Mouse (Mus musculus) splenic B cell, adult 2 months (primary cell): Measurements from ENCODE around the gene Snrpd3.
"Not testable (repeated sequence)": the region's sequence is repeated elsewhere in the genome, so short reads cannot be mapped to it uniquely, and the experiment has no call there.

Experiments used
- DNase-seq: peaks from one replicate; pipeline ENCODE4 v3.0.0-alpha.2; 2011; ENCODE audit warnings: low read depth, low spot score
- H3K27me3 ChIP-seq: 2 replicates; pipeline ENCODE4 v1.6.1; 2012; ENCODE audit warnings: mild to moderate bottlenecking, low read length, moderate library complexity, mixed read lengths; ENCODE audit not compliant: control insufficient read depth, poor library complexity, insufficient read depth, severe bottlenecking
- H3K36me3 ChIP-seq: 2 replicates; pipeline ENCODE4 v1.6.1; 2012; ENCODE audit warnings: mild to moderate bottlenecking, low read length, moderate library complexity, mixed read lengths; ENCODE audit not compliant: control insufficient read depth, poor library complexity, insufficient read depth, severe bottlenecking

Snrpd3 gene

DNA sequence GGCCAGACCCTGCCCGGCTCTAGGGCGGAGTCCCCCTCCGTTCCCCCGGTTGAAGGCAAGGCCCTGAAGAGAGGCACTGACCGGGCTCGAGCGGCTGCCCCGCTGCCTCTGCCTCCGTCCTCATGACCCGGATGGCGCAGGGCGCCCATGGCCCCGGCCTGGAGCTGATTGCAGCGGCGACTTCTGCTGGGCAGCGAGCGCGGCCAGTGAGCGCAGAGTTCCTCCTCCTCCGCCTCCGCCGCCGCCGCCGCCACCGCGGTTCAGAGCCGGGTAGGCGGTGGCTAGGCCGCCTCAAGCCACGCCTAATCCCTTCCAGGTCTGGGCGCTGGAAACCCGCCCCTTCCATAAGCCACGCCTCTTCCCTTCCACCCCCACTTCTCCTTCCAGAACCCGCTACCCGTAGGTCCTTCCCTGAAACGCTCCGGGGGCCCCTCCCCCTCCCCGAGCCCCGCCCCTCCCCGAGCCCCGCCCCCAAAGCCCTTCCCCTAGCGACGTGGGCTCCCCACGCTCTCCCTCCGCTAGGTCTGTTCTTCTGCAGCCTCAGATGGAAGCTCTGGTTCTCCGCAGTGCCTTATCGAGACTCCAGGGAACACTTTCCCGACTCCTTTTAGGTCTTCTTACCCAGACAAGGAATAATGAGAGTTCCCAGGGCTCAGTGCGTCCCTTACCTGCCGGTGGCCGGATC lies at the start of gene Snrpd3:
Gene Snrpd3, plus strand, starts transcription at position 479 of the 685 bp plus-strand sequence.
- DNase-seq: peak; percentile 99
- Histone ChIP-seq H3K36me3 (peaks cover 2% of the 10 kb centered on the region; the same call in 1 of the 2 replicates), H3K27me3 (no peaks in the 10 kb centered on the region)

DNA sequence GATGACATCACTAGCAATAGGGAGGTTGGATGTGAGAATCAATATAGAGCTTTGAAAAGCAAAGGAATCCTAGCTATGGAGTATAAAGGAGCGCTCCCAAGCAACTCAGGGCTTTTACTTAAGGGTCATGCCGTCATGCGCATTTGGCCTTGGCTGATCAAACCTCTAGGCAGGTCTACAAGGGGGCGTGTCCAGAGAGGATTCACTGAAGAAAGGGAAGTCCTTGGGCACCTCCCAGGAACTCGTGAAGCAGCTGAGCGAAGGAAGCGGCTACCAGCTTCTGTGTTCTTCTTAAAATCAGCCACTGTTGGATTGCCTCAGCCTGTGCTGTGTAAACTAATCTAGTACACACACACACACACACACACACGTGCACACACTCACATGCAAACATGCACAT lies 43.9 kb upstream of the Snrpd3 start:
- Histone ChIP-seq H3K36me3 (no peaks in the 10 kb centered on the region), H3K27me3 (no peaks in the 10 kb centered on the region)
- DNase-seq: peak; percentile 80

DNA sequence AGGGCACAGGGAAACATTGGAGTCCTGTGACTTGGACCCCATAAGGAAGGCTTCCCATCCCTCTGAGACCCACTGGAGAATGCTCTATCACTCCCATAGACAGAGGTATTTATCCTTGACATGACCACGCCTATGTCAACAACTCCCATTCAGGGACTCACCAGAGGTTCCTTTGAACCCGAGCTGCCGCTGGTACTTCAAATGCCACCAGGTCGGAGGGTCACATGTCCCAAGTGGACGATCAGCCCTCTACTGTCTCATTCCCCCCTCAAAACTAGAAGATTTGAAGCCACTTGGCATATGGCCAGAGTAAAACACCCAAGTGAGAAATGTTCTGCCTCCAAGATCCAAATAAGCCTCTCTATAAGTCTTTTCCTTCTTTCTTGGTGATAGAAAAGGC lies 42.8 kb upstream of the Snrpd3 start:
- H3K36me3 ChIP-seq: no peaks in the 10 kb centered on the region
- H3K27me3 ChIP-seq: no peaks in the 10 kb centered on the region

DNA sequence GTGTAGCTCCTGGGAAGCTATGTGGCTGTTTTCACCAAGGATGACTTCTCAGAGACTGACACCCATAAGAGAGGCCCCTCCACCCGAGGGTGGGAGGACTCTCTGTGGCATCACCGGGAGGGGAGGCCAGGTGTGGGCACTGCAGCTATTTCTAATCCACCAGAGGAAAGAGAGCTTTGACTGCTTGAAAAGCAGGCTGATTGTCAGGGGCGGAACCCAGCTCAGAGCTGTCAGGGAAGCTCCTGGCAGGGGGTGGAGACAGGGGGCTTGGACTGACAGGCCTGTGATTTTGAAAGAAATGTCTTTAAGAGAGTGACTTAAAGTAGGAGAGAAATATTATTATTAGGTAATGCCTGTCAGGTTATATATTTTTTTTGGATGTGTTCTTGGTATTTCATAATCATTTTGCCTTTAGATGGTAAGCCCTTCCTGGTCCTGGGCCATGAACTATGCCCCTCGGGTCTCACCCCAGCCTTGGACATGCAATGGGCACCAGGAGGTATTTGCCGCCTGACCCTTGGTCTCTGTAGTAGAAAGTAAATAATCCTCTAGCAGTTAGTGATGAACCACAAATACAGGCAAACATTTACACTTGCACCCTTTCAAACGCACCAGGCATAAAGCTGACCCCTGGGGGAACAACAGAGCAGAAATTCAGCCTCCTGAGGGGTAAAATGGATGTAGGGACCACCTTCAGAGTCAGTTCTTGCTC lies 42.1 kb upstream of the Snrpd3 start:
- DNase-seq, H3K36me3 ChIP-seq, H3K27me3 ChIP-seq: not testable (repeated sequence)

More for the DNA sequence above, 42.8 kb upstream of the Snrpd3 start:
- DNase-seq: no peak

DNA sequence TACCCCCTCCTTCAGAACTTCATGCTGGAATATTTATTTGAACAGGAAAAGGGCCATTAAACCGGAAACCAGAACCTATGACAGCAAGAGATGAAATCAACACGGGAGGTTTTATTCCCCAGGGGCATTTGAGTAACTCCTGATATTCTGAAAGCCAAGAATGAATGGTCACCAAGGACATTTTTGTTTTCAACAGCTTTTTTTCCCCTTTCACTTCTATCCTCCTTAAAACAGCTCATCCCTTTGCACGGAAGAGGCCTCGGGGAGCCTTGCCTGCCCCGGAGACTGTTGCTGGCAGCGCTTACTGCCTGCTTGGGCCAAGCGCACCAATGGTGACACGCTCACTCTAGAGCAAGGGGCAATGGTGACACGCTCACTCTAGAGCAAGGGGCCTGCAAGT lies 40.3 kb upstream of the Snrpd3 start:
- DNase-seq: no peak
- Histone ChIP-seq H3K27me3 (no peaks in the 10 kb centered on the region), H3K36me3 (no peaks in the 10 kb centered on the region)

DNA sequence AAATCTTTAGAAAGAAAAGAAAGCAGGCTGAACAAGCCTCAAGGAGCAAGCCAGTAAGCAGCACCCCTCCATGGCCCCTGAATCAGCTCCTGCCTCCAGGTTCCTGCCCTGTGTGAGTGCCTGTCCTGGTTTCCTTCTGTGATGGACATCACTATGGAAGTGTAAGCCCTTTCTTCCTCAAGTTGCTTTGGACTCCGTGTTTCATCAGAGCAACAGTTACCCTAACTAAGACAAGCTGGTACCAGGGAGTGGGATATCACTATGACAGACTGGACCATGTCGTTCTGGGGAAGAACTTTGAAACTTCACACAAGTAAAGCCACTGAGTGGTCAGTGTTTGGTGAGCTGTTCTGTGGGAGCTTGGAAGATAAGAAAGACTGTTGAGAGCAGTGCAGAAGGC lies 37.4 kb upstream of the Snrpd3 start:
- no peaks in the 10 kb centered on the region for H3K27me3 ChIP-seq
- no peak for DNase-seq
- no peaks in the 10 kb centered on the region for H3K36me3 ChIP-seq

DNA sequence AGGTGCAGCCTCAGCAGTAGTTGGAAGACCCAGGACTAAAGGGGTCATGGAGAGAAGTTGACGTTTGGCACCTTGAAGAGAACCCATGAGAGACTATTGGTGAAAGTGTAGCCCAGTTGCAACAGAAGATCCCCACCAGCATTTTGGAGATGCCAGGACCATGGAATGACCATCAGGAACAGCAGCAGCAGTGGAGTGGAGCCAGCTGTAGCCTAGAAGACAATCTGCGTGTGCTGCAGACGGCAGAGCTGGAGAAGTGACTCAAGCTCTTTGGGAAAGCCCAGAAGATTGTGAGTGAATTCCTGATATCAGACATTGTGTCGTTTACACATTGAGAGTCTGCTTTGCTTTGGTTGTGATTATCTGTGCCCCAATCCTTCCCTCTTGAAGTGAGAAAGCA lies 35.6 kb upstream of the Snrpd3 start:
- H3K36me3 ChIP-seq: no peaks in the 10 kb centered on the region
- DNase-seq: no peak
- no peaks in the 10 kb centered on the region for H3K27me3 ChIP-seq

DNA sequence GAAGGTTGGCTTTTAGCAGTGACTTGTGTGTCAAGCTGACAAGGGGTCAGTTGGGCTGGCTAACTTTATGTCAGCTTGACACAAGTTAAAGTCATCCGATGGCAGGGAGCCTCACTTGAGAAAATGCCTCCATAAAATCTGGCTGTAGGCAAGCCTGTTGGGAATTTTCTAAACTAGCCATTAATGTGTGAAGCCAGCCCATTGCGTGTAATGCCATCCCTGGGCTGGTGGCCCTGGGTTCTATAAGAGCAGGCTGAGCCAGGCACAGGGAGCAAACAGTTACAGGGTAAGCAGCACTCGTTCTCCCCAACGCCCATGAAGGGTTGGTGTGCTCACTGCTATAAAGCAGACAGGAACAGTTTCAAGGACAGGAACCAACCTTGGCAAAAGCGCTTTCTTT lies 35.1 kb upstream of the Snrpd3 start:
- Histone ChIP-seq H3K27me3 (no peaks in the 10 kb centered on the region), H3K36me3 (no peaks in the 10 kb centered on the region)
- no peak for DNase-seq

DNA sequence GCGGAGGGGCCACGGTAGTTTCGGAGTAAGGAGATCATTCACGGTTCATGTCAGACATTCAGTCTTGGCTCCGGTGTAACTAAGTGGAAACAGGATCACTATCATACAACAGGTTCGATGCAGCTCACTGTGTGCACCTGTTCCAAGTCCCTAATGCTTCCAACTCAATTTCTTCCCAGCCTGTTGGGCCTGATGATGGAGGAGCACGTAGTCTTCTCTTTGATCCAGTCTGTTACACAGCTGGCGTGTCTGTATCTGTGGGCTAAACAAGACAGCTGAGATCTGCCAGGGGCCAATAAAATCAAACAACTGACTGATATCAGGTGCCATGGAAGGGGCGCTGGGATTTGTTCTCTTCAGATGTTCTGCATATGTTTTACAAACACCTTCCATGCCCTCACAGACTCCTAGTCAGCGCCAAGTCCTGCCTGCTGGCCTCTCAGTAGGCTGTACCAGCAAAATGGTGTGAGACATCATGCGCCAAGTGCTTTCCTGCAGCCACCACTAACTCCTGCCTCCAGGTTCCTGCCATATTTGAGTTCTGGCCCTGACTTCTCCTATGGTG lies 34.4 kb upstream of the Snrpd3 start:
- Histone ChIP-seq H3K36me3 (no peaks in the 10 kb centered on the region), H3K27me3 (no peaks in the 10 kb centered on the region)
- no peak for DNase-seq

DNA sequence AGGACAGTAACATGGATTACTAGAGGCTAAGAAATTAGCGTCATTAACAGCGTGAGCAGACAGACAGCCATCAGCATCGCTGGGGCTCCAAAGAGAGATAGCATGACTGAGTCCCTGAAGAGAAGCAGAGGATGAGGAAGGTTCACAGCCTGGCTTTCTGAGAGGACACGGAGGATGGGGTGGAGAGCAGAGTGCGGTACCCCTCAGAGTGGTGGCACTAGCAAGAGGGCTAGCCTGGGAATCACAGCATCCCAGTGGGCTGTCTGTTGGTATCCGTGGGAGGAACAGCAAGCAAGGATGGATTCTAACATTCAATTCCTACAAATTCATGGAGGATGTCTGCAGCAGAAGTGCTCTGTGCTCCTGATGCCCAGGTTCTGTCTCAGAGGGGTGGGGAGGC lies 33.3 kb upstream of the Snrpd3 start:
- no peaks in the 10 kb centered on the region for H3K36me3 ChIP-seq
- DNase-seq: no peak
- no peaks in the 10 kb centered on the region for H3K27me3 ChIP-seq

DNA sequence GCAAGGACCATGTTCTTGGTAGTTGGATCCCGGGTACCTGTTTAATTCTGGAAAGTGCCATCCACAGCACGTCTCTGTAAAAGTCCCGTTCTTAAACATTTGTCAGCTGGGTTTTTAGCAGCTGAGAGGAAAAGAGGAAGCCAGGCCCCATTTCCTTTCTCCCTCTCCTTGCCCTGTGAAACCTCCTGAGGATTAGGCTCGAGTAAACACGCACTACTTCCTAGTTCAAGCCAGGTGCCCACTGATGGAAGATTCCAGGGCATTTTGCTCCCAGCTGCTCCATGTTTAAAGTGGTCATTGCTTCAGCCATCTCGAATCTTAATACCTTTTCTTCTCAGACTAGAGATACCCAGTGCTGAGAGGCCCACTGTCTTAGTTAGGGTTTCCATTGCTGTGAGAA lies 32.6 kb upstream of the Snrpd3 start:
- H3K27me3 ChIP-seq: no peaks in the 10 kb centered on the region
- H3K36me3 ChIP-seq: no peaks in the 10 kb centered on the region
- DNase-seq: peak; percentile 33

DNA sequence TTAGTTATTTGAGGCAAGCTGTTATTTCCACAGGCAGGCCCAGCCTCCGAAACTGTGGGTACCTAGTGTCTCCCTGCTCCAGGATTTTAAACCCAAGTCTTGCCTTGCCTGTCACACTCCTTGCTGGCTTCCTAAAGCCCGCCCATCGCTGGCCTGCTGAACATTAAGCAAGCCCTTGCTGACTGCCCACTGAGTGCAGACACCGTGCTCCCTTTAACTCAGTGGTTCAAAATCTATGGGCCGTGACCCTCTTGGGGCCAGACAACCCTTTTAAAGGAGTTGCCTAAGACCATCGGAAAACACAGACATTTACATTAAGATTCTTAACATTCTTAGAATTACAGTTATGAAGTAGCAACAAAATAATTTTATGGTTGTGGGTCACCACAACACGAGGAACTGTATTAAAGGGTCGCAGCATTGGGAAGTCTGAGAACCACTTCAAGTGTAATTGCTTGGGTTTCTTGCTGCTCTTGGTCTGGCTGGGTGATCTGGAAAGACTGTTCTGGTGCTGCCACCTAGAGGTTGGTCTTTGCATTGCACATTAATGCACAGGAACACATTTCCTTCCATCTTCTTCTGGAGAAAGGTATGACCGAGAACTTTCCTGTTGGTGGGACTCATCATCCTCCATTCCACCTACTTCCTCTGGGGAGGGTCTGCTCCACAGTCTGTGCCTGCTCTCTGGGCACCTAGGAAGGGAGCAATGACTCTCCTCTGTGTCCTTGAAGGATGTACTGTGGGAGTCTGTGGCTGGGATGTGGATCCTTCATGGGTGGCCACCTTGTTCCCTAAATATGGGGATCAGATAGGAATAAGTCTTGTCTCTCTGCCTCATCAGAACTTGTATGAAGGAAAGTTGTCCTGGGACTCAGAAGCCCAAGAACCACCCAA lies 31.0 kb upstream of the Snrpd3 start:
- no peaks in the 10 kb centered on the region for H3K36me3 ChIP-seq
- no peaks in the 10 kb centered on the region for H3K27me3 ChIP-seq
- peak; percentile 88 for DNase-seq

DNA sequence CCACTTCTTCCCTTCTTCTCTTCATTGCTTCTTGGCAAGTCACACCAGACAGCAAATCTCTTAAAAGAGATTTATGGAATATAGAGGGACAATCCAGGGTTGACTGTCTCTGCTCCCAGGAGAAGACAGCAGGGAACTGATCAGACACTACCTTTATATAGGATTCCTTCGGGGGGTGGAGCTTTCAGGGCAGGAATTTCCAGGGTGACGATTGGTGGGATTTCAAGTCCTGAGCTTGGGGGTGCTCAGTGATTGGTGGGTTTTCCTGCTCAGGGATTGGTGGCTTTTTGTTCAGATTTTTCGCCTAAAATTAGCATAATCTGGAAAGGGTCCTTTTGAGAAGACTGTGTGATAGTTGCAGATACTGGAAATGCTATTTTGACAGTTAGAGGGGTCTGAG lies 30.2 kb upstream of the Snrpd3 start:
- DNase-seq: no peak
- Histone ChIP-seq H3K36me3 (no peaks in the 10 kb centered on the region), H3K27me3 (no peaks in the 10 kb centered on the region)

DNA sequence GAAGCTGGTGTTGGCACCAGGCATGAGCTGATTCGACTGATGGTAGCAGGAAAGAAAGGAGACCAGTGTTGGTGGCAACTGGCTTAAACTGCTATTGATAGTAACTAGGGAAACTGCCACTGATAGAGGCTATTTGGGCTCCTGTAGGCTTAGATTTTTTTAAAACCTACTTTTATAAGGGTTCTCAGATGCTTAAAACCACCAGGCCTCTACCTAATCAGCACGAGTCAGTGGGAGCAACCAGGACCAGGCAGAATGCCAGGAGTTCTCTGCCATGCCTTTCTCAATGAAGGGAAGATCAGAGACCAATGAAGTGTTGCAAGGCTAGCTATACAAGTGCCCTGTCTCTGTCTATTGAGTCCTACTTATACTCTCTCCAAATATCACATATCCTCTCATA lies 27.8 kb upstream of the Snrpd3 start:
- H3K27me3 ChIP-seq: no peaks in the 10 kb centered on the region
- no peak for DNase-seq

DNA sequence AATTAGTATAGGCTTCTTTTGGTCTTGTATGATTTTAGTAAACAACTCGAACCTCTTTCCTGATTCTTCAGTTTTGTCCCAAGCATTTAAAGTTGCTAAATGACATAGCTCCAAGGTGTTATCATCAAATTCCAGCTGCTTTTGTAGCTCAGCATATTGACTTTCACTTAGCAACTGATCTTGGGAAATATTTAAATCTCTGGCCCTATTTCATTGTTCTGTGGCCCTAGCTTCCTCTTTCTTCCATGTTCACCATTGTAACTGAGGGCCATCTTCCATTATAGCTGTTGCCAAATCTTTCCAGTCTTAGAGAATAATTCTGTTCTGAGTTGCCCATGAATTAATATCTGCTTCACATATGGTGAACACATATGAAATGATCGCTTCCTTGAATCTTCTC lies 26.6 kb upstream of the Snrpd3 start:
- no peak for DNase-seq
- no peaks in the 10 kb centered on the region for H3K27me3 ChIP-seq
- H3K36me3 ChIP-seq: no peaks in the 10 kb centered on the region

More for the DNA sequence above, 27.8 kb upstream of the Snrpd3 start:
- H3K36me3 ChIP-seq: no peaks in the 10 kb centered on the region
